Mouse (Mus musculus): ENCODE measurements around the gene Tmem97.

Tmem97 gene

DNA sequence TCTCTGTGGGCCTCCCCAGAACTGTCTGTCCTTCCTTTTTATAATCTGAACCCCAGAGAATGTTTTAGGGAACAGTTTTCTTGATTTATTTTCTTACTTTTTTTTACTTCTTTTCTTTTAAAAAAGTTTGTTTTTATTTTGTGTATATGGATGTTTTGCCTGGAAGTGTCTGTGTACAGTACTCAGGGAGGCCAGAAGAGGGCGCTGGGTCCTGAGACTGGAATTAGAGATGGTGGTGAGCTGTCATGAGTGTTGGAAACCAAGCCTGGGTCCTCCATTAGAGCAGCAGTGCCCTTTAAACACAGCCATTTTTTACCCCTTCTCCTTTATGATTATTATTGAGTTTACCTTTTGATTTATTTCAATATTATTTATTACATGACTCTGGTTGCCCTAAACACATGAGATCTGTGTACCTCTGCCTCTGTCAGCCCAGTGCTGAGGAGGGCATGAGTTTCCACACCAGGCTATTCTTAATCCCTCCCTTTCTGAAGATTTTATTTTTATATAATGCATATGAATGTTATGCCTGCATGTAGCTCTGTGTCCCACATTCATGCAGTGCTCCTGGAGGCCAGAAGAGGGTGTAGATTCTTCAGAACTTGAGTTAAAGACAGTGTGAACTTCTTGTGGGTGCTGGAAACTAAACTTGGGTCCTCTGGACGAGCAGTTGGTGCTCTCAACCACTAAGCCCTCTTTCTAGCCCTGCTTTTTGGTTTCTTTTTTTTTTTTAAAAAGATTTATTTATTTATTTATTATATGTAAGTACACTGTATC, 34.8 kb downstream of the Tmem97 start:
- in situ Hi-C loops (cut with MboI; ENCODE audit: unreplicated experiment in 2 of 2), result no loop called here

DNA sequence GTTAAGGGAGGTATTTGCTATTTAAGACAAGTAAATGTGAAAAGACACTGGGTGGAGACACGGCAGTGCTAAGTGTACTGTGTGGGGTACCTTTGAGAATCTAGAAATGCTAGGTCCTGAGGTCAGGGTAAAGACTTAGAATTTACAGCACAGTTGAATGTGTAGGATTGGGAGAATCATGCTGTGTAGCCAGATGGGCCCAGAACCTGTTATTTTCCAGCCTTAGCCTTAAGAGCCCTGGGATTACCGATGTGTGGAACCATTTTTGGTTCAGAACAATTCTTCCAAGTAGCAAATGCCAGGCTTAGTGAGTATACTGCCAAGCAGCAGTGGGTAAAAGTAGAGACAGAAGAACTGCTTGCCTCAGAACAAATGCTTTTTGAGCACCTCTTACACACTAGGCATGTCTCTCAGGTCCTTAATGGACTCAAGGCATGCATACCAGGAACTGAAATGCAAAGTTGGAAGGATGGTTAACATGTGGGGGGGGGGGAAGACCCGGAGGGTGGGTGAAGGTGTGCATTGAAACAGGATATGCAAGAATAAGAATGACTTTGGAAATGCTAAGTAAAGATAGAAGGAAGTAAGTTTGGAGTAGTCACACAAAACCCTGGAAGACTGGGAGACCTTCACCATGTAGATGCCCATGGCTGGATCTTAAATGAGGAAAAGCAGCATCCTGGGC, 37.3 kb downstream of the Tmem97 start:
- in situ Hi-C loops (cut with MboI; ENCODE audit: unreplicated experiment in 2 of 2), result no loop called here

DNA sequence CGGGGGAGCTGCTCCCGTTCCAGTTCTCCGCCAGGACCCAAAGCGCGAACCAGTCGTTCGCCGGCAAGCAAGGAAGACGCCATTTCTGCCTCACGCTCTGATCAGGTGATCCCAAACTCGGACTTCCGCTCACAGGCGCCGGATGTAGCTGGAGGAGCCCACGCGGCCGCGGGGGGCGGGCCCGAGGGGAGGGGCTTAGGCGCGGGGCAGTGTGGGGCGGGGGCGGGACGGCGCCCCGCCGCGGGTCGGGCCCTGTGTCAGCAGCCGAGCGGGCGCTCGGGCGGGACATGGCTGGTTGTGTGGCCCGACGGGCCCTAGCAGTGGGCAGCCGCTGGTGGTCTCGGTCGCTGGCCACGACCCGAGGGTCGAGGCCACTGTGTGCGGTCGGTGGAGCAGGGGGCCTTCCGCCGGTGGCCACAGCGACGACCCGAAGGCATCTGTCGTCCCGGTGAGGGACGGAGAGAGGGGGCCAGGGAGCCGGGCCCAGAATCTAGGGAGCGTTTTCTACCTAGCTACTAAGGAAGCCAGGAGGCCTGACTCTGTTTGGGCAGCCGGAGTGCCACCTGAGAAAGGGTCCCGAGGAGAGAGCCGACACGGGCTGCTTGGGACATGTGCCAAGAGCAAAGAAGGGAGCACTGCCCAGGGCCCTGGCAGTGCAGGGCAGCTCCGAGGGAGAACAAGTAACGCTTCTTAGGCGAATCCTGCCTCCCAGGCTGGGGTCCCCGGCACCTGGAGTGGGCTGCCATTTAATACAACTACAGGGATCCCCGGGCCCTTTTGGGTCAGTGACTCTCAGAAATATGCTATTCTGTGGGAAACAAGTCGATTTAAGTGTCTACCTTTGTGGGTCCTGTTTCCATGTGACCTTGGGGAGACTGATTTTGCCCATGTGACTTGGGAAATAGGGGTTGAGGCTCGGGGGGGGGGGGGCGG, 38.3 kb downstream of the Tmem97 start, which contains the start of the genes Tmem199 and Poldip2:
Gene Tmem199 (minus strand): TSS at position 148 of the 933 bp plus-strand sequence.
Gene Poldip2 (plus strand): TSS at position 169 of the 933 bp plus-strand sequence.
- in situ Hi-C loops (cut with MboI; ENCODE audit: unreplicated experiment in 2 of 2), result no loop called here

DNA sequence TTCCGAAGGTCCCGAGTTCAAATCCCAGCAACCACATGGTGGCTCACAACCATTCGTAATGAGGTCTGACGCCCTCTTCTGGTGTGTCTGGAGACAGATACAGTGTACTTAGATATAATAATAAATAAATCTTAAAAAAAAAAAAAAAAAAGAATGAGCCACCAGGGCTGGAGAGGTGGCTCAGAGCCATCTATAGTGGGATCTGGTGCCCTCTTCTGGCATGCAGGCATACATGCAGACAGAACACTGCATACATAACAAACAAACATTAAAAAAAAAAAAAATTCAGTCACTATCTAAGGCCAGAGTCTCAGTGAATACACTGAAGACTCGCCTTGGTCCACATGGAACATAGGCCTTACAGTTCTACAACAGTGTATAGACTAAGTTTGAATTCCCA, 41.4 kb downstream of the Tmem97 start:
- in situ Hi-C loops (cut with MboI; ENCODE audit: unreplicated experiment in 2 of 2), result no loop called here

DNA sequence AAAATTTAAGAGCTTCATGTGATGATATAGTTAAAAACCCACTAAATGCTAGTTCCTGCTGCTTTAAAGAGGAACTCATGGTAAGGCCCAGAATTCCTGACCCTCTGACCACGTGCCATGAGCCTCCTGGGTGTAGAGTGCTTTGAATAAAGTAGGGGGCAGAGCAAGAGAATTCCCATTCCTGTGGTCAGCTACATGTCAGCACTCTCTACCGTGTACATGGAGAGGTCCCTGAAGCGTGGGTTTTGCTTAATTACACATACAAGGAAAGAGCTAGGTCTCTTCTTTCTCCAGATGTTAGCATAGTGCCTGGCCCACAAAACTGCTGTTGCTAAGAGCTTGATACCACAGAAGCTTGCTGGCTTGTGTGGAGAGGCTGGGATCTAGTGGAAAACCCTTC, 45.1 kb downstream of the Tmem97 start:
- in situ Hi-C loops (cut with MboI; ENCODE audit: unreplicated experiment in 2 of 2), result no loop called here

DNA sequence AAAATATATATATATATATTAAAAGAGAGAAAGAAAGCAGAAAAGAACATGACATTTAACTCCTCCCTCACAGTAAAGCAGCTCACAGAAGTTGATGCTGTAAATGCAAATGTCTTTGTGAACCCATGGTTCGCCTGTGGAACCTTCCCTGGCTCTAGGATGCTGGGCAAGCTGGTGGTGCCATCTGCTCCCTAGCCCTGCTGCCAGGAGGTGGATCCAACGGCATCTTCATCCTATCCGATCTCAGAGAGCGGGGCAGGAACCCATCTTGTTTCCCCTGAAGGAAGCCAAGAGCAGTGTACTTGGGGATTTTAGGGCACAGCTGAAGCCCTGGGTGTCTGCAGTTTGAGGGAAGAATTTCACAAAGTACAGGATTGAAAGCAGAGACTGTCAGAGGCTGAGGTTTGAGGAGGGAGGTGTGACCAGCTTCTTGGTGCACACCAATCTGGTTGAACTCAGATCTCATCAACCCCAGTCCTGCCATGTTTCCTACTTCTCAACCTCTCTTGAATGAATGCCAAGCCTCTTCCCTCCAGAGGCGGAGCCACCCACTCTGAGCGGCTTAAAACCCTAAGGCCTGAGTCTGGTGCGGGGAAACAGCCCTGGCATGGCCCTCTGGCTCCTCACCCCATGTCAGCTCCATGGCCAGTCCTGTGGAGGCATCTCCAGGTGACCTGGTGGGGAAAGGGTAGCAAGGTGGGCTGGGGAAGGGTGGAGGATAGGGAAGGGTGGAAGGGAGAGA, 47.5 kb downstream of the Tmem97 start, which contains the start of gene Sebox:
Gene Sebox (plus strand): TSS at position 539 of the 742 bp plus-strand sequence.
- in situ Hi-C loops (cut with MboI; ENCODE audit: unreplicated experiment in 2 of 2), result no loop called here

DNA sequence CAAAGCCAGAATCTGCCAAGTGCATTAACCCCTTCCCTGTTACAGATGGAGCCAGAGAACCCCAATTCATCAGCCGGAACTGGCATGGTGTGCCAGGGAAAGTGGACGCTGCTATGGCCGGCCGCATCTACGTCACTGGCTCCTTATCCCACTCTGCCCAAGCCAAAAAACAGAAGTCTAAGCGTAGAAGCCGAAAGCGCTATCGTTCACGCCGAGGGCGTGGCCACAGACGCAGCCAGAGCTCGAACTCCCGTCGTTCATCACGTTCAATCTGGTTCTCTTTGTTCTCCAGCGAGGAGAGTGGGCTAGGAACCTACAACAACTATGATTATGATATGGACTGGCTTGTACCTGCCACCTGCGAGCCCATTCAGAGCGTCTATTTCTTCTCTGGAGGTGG, 49.0 kb downstream of the Tmem97 start:
- in situ Hi-C loops (cut with MboI; ENCODE audit: unreplicated experiment in 2 of 2), result no loop called here

DNA sequence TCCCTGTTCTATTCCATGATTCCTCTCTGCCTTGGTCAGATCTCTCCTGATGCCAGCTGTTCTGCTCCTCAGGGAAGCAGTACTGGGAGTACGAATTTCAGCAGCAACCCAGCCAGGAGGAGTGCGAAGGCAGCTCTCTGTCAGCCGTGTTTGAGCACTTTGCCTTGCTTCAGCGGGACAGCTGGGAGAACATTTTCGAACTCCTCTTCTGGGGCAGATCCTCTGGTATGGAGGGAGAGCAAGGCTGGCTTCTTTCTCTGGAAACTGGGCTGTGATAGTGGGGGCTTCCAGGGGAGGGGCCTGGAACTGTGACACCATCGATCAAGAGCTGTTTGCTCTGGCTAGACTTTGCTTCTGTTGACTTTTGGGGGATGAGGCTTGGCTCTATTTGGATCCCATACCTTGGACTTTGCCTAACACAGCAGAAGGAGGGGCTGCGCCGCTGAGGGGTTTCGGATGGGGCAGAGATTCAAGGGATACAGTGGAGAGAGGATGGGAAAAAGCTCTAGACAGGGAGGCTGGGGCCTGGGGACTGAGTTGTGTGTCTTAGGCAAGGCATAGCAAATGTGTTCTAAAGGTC, 49.9 kb downstream of the Tmem97 start:
- in situ Hi-C loops (cut with MboI; ENCODE audit: unreplicated experiment in 2 of 2), result no loop called here

DNA sequence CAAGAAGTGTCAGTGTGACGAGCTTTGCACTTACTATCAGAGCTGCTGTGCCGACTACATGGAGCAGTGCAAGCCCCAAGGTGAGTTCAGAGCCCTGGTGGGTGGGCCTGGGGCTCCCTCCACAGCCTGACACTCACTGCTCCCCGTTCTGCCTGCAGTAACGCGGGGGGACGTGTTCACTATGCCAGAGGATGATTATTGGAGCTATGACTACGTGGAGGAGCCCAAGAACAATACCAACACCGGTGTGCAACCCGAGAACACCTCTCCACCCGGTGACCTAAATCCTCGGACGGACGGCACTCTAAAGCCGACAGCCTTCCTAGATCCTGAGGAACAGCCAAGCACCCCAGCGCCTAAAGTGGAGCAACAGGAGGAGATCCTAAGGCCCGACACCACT, 51.0 kb downstream of the Tmem97 start:
- in situ Hi-C loops (cut with MboI; ENCODE audit: unreplicated experiment in 2 of 2), result loop anchor here in 1 of 2 experiments (25.0 kb wide), 1 partner anchor 338 kb away; the partner anchor contains the start of gene Lyrm9

DNA sequence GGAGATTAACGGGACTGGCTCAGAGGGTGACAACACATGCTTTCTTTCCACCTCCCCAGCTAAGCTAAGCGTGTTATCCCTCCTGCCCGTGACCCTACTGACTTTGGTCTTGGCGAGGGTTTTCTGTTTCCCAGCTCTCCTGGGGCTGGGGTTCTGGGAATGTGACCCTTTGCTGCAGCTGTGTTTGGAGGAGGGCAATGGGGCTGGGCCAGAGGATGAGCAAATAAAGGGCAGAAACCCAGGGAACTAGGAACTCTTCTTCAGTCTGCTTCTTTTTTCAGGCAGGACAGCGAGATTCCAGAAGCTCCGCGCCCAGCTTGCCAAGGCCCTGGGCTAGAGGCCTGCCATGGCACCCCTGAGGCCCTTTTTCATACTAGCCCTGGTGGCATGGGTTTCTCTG, 51.6 kb downstream of the Tmem97 start, which contains the start of gene Vtn:
Gene Vtn (plus strand): TSS at position 88 of the 400 bp plus-strand sequence.
- in situ Hi-C loops (cut with MboI; ENCODE audit: unreplicated experiment in 2 of 2), result loop anchor here in 1 of 2 experiments (25.0 kb wide), 1 partner anchor 338 kb away; the partner anchor contains the start of gene Lyrm9

DNA sequence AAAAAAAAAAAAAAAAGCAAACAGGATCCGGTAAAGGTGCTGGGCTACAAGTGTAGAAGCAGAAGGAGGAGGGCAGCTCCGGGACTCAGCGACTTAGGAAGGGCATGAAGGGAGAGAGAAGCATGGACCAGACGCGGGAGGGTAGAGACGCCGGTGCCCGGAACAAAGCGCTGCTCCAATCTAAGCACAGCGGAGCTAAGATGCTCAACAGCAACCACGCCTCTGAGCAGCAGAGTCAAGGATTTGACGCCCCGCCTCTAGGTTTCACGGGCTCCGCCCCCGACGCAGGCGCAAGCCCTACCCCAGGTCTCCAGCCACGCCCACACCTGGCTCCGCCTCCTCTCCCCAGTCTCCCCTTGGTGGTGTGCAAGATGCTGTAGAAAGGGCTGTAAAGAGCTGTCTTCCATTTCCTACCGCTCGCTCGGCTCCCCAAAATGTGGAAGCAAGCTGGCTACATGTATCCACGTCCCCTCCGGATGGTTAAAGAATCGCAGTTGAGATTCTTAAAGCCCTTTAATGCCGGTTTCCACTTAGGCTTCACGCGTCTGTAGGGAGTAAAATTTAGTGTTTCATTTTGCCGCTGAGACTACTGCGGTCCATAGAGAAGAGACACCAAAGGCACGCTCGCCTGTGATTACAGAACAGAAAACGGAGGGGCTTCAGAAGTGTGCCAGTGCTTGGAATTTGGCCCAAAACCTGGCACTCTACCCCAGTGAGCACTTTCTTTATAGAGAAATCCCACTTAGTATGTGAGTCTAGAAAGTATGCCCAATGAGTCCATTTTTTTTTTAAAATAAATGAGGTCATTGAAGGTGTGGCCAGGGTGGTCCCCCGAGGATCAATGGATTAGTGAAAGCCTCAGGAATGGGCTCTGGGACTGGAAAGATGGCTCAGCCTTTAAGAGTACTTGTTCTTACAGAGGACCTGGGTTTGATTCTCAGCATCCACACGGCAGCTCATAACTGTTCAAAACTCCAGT, 52.7 kb downstream of the Tmem97 start, which contains the start of gene Sarm1:
Gene Sarm1 (minus strand): TSS at position 211 of the 979 bp plus-strand sequence.
- in situ Hi-C loops (cut with MboI; ENCODE audit: unreplicated experiment in 2 of 2), result loop anchor here in 1 of 2 experiments (25.0 kb wide), 1 partner anchor 339 kb away; the partner anchor contains the start of gene Lyrm9

DNA sequence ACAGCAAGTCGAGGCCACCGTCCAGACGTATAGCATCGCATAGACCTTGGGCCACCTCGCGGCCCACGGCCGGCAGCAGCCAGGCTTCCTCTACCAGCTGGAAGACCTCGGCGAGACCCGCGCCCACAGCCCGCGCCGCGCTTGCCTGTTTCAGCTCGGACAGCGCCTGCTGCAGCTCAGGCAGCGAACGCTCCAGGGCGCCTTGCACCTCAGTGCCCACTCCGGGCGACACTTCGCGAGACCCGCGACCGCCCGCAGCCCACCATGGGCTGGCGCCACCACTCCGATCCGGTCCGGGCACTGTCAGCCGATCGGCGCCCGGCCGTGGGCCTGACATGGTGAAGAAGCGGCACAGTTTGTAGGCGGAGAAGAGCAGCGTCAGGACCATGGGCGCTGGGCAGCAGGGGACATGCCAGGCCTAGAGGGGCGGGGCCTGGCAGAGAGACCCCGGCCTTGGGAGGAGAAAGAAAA, 53.5 kb downstream of the Tmem97 start:
- in situ Hi-C loops (cut with MboI; ENCODE audit: unreplicated experiment in 2 of 2), result loop anchor here in 1 of 2 experiments (25.0 kb wide), 1 partner anchor 340 kb away; the partner anchor contains the start of gene Lyrm9

DNA sequence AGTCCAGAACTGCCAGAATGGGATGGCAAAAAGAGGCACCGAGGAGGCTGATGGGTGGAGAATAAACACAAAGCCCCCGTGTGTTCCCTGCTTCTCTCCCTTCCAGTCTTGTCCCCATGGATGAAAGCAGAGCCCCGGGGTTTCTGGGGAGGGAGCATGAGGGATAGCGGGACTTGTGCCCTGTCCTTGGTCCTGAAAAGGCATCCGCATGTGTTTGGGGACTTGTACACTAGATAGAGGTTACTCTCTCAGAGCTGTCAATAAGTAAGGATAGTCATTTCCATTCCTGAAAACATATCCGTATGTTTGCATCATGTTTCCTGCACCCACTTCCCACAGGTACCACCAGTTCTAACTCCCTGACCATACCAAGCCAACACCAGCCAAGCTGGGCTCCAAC, 54.7 kb downstream of the Tmem97 start:
- in situ Hi-C loops (cut with MboI; ENCODE audit: unreplicated experiment in 2 of 2), result loop anchor here in 1 of 2 experiments (25.0 kb wide), 1 partner anchor 341 kb away; the partner anchor contains the start of gene Lyrm9

Measured in v-Abl transformed pro-B cells (cell line).